Mouse (Mus musculus) heart, embryonic 15.5 days (tissue): ENCODE results near the gene Gm9195. TPM values are rescaled to one million over a fixed set of nuclear protein-coding genes. Genes with fewer than 3 reads are reported as not detected.

Experiments
- ATAC-seq: fragments of 200-750 bp; cut with Nextera tagmentation; replicated peaks from 2 replicates; pipeline ENCODE4 v1.8.0; 2017; ENCODE audit warnings: low read depth, moderate TSS enrichment; ENCODE audit not compliant: insufficient number of reproducible peaks, insufficient read depth, low FRiP score
- H3K27ac ChIP-seq: fragments of 300-500 bp; sonication (generic); 2 replicates; pipeline ENCODE4 v1.5.1; 2015; ENCODE audit warnings: mild to moderate bottlenecking, inconsistent platforms
- H3K27me3 ChIP-seq: fragments of 300-500 bp; sonication (generic); 2 replicates; pipeline ENCODE4 v1.6.1; 2015; ENCODE audit warnings: inconsistent platforms
- H3K36me3 ChIP-seq: fragments of 300-500 bp; sonication (generic); 2 replicates; pipeline ENCODE4 v1.6.1; 2015; ENCODE audit warnings: mild to moderate bottlenecking, inconsistent platforms
- H3K4me1 ChIP-seq: fragments of 300-500 bp; sonication (generic); replicated peaks from 2 replicates; pipeline ENCODE4 v1.6.1; 2015; ENCODE audit warnings: inconsistent platforms
- H3K4me2 ChIP-seq: fragments of 300-500 bp; sonication (generic); 2 replicates; pipeline ENCODE4 v1.6.1; 2015; ENCODE audit warnings: inconsistent platforms, mild to moderate bottlenecking, moderate library complexity
- H3K4me3 ChIP-seq: fragments of 300-500 bp; sonication (generic); 2 replicates; pipeline ENCODE4 v1.5.1; 2015; ENCODE audit warnings: mild to moderate bottlenecking, inconsistent platforms
- H3K9ac ChIP-seq: fragments of 300-500 bp; sonication (generic); 2 replicates; pipeline ENCODE4 v1.6.1; 2015; ENCODE audit warnings: mild to moderate bottlenecking, inconsistent platforms
- H3K9me3 ChIP-seq: fragments of 300-500 bp; sonication (generic); replicated peaks from 2 replicates; pipeline ENCODE4 v1.6.1; 2016; ENCODE audit warnings: inconsistent platforms
- WGBS: fragments of 180-500 bp; shearing (Covaris S2); methylation state at CpG from one replicate; pipeline ENCODE4 v1.1.7; 2015; ENCODE audit warnings: mixed read lengths; 5-methylcytosine and 5-hydroxymethylcytosine counted together
- polyA plus RNA-seq: library from polyadenylated mRNA; unstranded; fragments of >200 nt; fragmentation: Nextera tagmentation; extraction: Ambion mirVana; gene quantifications from 2 replicates; pipeline ENCODE4 v1.2.1, GENCODE M21; 2015

Gm9195 gene
- polyA plus RNA-seq, 1 experiment from 2014 or later = not detected

- no peak for ATAC-seq
- 91% methylated on average over 1 of the region's 1 CpGs for WGBS
- no peak overlapping the region for H3K9ac ChIP-seq
Measured at GRCm38 (mm10) chr14:72504985-72505384, 13.3 kb upstream of the Gm9195 start.

DNA sequence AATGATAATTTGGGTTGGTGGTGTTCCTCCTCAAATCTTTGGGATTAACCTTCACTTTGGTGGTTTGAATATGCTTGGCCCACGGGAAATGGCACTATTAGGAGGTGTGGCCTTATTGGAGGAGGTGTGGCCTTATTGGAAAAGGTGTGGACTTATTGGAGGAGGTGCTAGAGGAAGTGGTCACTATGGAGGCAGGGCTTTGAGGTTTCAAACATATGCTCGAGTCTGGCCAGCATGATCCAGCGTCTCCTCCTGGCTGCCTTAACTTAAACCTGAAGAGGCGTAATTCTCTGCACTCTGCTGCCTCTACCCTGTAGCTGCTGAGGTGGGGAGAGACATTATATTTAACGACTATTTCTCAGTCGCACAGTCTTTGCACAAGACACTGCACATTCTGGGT lies 11.6 kb upstream of the Gm9195 start:
- no peak for ATAC-seq

More at GRCm38 (mm10) chr14:72504985-72505384, 13.3 kb upstream of the Gm9195 start:
- Histone ChIP-seq H3K4me3 (no peak overlapping the region), H3K9me3 (no peaks in the 10 kb centered on the region), H3K4me2 (no peak overlapping the region), H3K4me1 (peaks cover 9% of the 10 kb centered on the region), H3K27ac (no peak overlapping the region), H3K27me3 (no peaks in the 10 kb centered on the region), H3K36me3 (no peaks in the 10 kb centered on the region)

GRCm38 (mm10) chr14:72493775-72494174 lies 2.1 kb upstream of the Gm9195 start:
- Histone ChIP-seq H3K4me2 (no peak overlapping the region), H3K9me3 (no peaks in the 10 kb centered on the region), H3K27me3 (no peaks in the 10 kb centered on the region), H3K4me3 (no peak overlapping the region), H3K27ac (no peak overlapping the region), H3K36me3 (no peaks in the 10 kb centered on the region), H3K4me1 (no peaks in the 10 kb centered on the region), H3K9ac (no peak overlapping the region)
- WGBS = 74% methylated on average over 1 of the region's 1 CpGs
- ATAC-seq = no peak

More for the DNA sequence above, 11.6 kb upstream of the Gm9195 start:
- no peak overlapping the region for H3K4me2 ChIP-seq
- H3K27ac ChIP-seq = no peak overlapping the region
- 58% methylated on average over 6 of the region's 6 CpGs for WGBS
- no peak overlapping the region for H3K9ac ChIP-seq
- no peaks in the 10 kb centered on the region for H3K9me3 ChIP-seq
- no peaks in the 10 kb centered on the region for H3K36me3 ChIP-seq
- H3K27me3 ChIP-seq = no peaks in the 10 kb centered on the region
- no peak overlapping the region for H3K4me3 ChIP-seq
- H3K4me1 ChIP-seq = peaks cover 9% of the 10 kb centered on the region

DNA sequence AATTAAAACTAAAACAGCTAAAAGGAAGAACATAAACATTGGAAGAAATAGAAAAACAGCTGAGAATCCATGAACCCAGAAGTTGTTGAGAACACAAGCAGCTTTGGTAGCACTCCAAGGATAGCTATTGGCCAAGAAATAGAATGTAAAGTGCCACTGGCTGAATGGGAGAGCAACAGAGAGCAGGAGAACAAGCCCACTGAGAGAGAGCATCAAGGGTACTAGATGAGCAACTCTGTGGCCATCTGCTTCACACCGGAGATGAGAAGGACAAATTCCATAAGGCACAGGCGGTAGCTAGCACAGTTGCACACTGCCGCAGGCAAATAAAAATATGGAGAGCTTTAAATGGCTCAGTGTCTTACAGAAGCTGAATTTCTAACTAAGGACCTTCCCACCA lies 1.3 kb downstream of the Gm9195 start:
- H3K36me3 ChIP-seq = no peaks in the 10 kb centered on the region
- WGBS = 91% methylated on average over 3 of the region's 3 CpGs
- no peak overlapping the region for H3K9ac ChIP-seq
- H3K9me3 ChIP-seq = no peaks in the 10 kb centered on the region
- no peak overlapping the region for H3K27ac ChIP-seq
- H3K27me3 ChIP-seq = no peaks in the 10 kb centered on the region
- H3K4me3 ChIP-seq = no peak overlapping the region
- ATAC-seq = no peak
- H3K4me2 ChIP-seq = no peak overlapping the region
- H3K4me1 ChIP-seq = no peaks in the 10 kb centered on the region

- Histone ChIP-seq H3K36me3 (no peaks in the 10 kb centered on the region), H3K4me3 (no peak overlapping the region), H3K4me2 (no peak overlapping the region), H3K27ac (no peak overlapping the region), H3K9ac (no peak overlapping the region), H3K4me1 (no peaks in the 10 kb centered on the region), H3K9me3 (no peaks in the 10 kb centered on the region), H3K27me3 (no peaks in the 10 kb centered on the region)
- 79% methylated on average over 1 of the region's 1 CpGs for WGBS
- no peak for ATAC-seq
Measured at GRCm38 (mm10) chr14:72474501-72474900, 17.1 kb downstream of the Gm9195 start.

GRCm38 (mm10) chr14:72468429-72468828 lies 23.2 kb downstream of the Gm9195 start:
- no peak overlapping the region for H3K27ac ChIP-seq
- no peaks in the 10 kb centered on the region for H3K36me3 ChIP-seq
- no peak overlapping the region for H3K4me2 ChIP-seq
- no peak overlapping the region for H3K9ac ChIP-seq
- H3K4me3 ChIP-seq = no peak overlapping the region
- no peaks in the 10 kb centered on the region for H3K27me3 ChIP-seq
- WGBS = 19% methylated on average over 4 of the region's 4 CpGs
- H3K9me3 ChIP-seq = no peaks in the 10 kb centered on the region
- H3K4me1 ChIP-seq = no peaks in the 10 kb centered on the region
- no peak for ATAC-seq

- Histone ChIP-seq H3K27me3 (no peaks in the 10 kb centered on the region), H3K36me3 (no peaks in the 10 kb centered on the region), H3K4me2 (no peak overlapping the region), H3K4me3 (no peak overlapping the region), H3K4me1 (no peaks in the 10 kb centered on the region), H3K9ac (no peak overlapping the region), H3K9me3 (no peaks in the 10 kb centered on the region), H3K27ac (no peak overlapping the region)
- 86% methylated on average over 3 of the region's 3 CpGs for WGBS
- no peak for ATAC-seq
Measured at GRCm38 (mm10) chr14:72466384-72466783, 25.3 kb downstream of the Gm9195 start.

DNA sequence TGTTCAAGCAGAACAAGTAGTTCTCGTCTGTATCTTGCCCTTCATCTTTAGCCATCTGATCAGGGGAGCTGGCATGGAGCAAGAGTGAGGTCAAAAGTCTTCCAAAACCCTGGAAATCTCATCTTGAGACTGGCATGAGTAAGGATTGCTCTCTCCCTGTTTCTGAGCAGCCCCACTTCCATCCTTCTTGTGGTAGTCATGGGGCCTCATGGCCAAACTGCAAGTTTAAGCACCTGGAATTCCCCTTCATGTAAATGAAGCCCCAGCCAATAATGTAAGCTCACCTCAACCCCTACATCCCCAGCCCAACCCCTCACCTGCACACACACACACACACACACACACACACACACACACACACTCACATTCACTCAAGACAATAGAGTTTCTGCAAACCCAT lies 30.0 kb downstream of the Gm9195 start:
- no peaks in the 10 kb centered on the region for H3K9me3 ChIP-seq
- no peak overlapping the region for H3K4me2 ChIP-seq
- ATAC-seq = no peak
- H3K36me3 ChIP-seq = no peaks in the 10 kb centered on the region
- no peak overlapping the region for H3K9ac ChIP-seq
- H3K27ac ChIP-seq = no peak overlapping the region
- H3K4me3 ChIP-seq = no peak overlapping the region
- H3K4me1 ChIP-seq = no peaks in the 10 kb centered on the region
- no peaks in the 10 kb centered on the region for H3K27me3 ChIP-seq
- 48% methylated on average over 1 of the region's 1 CpGs for WGBS

DNA sequence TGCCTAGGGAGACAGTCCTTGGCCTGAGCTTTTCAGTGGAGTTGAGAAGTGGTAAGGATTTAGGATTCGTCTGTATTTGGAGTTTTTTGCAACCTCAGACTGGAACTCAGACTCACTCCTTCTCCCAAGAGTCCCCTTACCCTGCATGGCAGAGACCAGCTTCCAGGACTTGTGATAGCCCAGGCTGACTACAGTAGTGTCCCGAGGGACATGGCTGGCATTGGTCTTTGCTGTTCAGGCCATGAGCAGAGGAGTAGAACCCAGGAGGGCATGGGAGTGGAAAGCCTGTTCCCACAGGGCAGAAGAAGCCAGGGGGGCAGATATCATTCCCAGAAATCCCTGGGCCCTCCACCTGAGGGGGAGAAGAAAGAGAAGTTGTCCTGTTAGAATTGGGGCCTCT lies 31.3 kb downstream of the Gm9195 start:
- no peak overlapping the region for H3K27ac ChIP-seq
- H3K27me3 ChIP-seq = no peaks in the 10 kb centered on the region
- WGBS = 77% methylated on average over 2 of the region's 2 CpGs
- no peak overlapping the region for H3K4me3 ChIP-seq
- H3K9ac ChIP-seq = no peak overlapping the region
- ATAC-seq = no peak
- no peak overlapping the region for H3K4me2 ChIP-seq
- no peaks in the 10 kb centered on the region for H3K9me3 ChIP-seq
- H3K36me3 ChIP-seq = no peaks in the 10 kb centered on the region
- no peaks in the 10 kb centered on the region for H3K4me1 ChIP-seq

DNA sequence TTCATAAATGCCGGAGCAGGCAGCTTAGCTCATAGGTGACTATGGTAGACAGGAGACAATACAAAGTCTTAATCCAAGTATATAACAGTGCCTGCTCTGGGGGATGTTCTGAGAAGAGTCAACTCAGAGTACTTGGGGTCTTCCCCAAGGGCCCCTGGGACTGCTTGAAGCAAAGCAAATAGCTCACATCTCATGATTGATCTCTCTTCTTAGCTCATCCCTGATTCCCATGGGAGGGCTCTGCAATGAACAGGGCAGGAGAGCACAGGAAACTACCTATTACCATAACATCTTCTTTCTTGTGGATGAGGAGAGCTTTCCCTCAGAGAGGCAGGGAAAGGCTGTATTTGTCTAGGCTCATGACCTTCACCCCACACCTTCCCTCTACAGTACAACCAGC lies 32.7 kb downstream of the Gm9195 start:
- Histone ChIP-seq H3K4me1 (no peaks in the 10 kb centered on the region), H3K9me3 (no peaks in the 10 kb centered on the region), H3K4me3 (no peak overlapping the region), H3K4me2 (no peak overlapping the region), H3K27me3 (no peaks in the 10 kb centered on the region), H3K27ac (no peak overlapping the region), H3K36me3 (no peaks in the 10 kb centered on the region), H3K9ac (no peak overlapping the region)
- ATAC-seq = no peak
- 86% methylated on average over 1 of the region's 1 CpGs for WGBS

DNA sequence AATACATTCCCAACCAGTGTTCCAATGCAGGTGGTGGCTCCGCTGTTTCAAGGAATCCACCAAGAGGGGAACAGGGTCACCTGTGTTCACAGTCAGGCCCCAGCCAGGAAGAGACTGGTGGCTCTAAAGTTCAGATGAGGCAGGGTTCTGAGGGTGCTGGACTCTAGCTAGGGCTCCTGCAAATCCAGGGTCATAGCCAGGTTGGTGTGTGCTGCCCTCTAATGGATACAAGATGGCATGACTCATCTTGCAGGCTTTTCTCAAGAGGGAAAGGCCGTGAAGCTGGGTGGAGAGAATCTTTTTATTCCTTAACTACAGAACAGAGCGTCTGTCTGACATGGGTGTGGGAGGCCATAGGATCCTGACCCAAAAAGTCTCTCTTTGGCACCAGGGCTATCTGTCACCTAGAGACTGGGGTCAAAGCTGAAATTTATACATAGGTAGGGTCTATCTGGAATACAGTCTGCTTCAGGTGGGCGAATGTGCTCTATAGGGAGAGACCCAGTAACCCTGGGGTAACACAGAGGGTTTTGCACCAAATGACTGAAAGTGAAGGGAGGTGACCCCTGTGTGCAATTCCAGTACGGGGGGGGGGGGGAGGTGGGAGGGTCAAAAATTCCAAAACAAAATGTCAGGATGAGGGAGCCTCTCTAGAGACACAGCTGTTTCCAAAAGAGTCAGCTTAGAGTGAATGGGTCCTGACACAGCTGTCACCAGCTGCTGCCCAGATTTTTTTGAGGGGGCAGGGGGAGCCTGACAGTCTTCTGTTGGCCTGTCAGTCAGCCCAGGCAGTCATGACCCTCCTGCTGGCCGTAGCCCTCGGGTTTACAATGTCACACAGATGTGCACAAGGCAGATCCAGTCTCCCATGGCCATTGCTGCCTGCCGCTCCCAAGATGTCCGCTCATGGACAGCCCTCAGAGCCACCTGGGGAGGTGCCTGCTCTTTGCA lies 44.2 kb downstream of the Gm9195 start:
- ATAC-seq = no peak
- H3K4me2 ChIP-seq = no peak overlapping the region
- no peak overlapping the region for H3K4me3 ChIP-seq
- no peaks in the 10 kb centered on the region for H3K27me3 ChIP-seq
- H3K4me1 ChIP-seq = no peaks in the 10 kb centered on the region
- no peak overlapping the region for H3K27ac ChIP-seq
- H3K9me3 ChIP-seq = no peaks in the 10 kb centered on the region
- no peaks in the 10 kb centered on the region for H3K36me3 ChIP-seq
- 58% methylated on average over 9 of the region's 9 CpGs for WGBS
- H3K9ac ChIP-seq = no peak overlapping the region

- Histone ChIP-seq H3K4me2 (no peak overlapping the region), H3K27ac (no peak overlapping the region), H3K27me3 (no peaks in the 10 kb centered on the region), H3K4me1 (no peaks in the 10 kb centered on the region), H3K9me3 (no peaks in the 10 kb centered on the region), H3K9ac (no peak overlapping the region), H3K36me3 (no peaks in the 10 kb centered on the region), H3K4me3 (no peak overlapping the region)
- WGBS = 64% methylated on average over 11 of the region's 11 CpGs
- no peak for ATAC-seq
Measured at GRCm38 (mm10) chr14:72442936-72443335, 48.7 kb downstream of the Gm9195 start.
